Mouse (Mus musculus) C2C12 (cell line): ENCODE measurements around the gene Olfr573-ps1. TPM values are rescaled to one million over a fixed set of nuclear protein-coding genes. Genes with fewer than 3 reads are reported as not detected.

Experiments used
- H3K27me3 ChIP-seq: one replicate; pipeline ENCODE4 v1.6.1; 2011; ENCODE audit not compliant: control insufficient read depth, insufficient read depth, insufficient read length
- H3K36me3 ChIP-seq: one replicate; pipeline ENCODE4 v1.6.1; 2011; ENCODE audit not compliant: control insufficient read depth, insufficient read depth
- H3K4me3 ChIP-seq: one replicate; pipeline ENCODE4 v1.5.1; 2011; ENCODE audit warnings: mild to moderate bottlenecking, control low read depth; ENCODE audit not compliant: poor library complexity, insufficient read depth, severe bottlenecking
- H3K79me2 ChIP-seq: one replicate; pipeline ENCODE4 v1.6.1; 2011; ENCODE audit not compliant: control insufficient read depth, insufficient read depth
- H3K79me3 ChIP-seq: one replicate; pipeline ENCODE4 v1.6.1; 2011; ENCODE audit warnings: low read depth, control low read depth
- H3ac ChIP-seq: one replicate; pipeline ENCODE3; 2011; ENCODE audit warnings: low read depth; ENCODE audit not compliant: control insufficient read depth, insufficient read length
- CEBPB ChIP-seq: IDR thresholded peaks from one replicate; pipeline ENCODE4 v1.6.1; 2011; ENCODE audit warnings: low read depth, mild to moderate bottlenecking, control low read depth, moderate library complexity
- CTCF ChIP-seq: IDR thresholded peaks from one replicate; pipeline ENCODE4 v1.5.1; 2011; ENCODE audit not compliant: control insufficient read depth, insufficient read depth, insufficient read length
- FOSL1 ChIP-seq: IDR thresholded peaks from one replicate; pipeline ENCODE4 v1.8.0; 2011; ENCODE audit warnings: mild to moderate bottlenecking, low read length; ENCODE audit not compliant: poor library complexity, insufficient read depth, severe bottlenecking
- MAX ChIP-seq: IDR thresholded peaks from one replicate; pipeline ENCODE4 v1.6.1; 2011; ENCODE audit warnings: mild to moderate bottlenecking, control low read depth
- MYOD1 ChIP-seq: IDR thresholded peaks from one replicate; pipeline ENCODE4 v1.6.1; 2011; ENCODE audit warnings: low read depth; ENCODE audit not compliant: control insufficient read depth, insufficient read length
- MYOG ChIP-seq: IDR thresholded peaks from one replicate; pipeline ENCODE4 v1.6.1; 2011; ENCODE audit not compliant: control insufficient read depth, insufficient read length; ENCODE audit errors: extremely low read depth
- USF1 ChIP-seq: IDR thresholded peaks from one replicate; pipeline ENCODE4 v1.6.1; 2011; ENCODE audit warnings: low read depth, mild to moderate bottlenecking, control low read depth, moderate library complexity
- long read RNA-seq, 2 experiments: library from polyadenylated mRNA; unstranded; transcript quantifications; one replicate each; pipeline ENCODE4 v2.0.0; 2019 to 2020
- polyA plus RNA-seq: library from polyadenylated mRNA; unstranded; fragments of >200 nt; fragmentation: generic; extraction: Trizol; gene quantifications from one replicate; pipeline ENCODE4 v1.2.1, GENCODE M21; 2012; ENCODE audit warnings: missing spikeins

Gene Olfr573-ps1
- not detected for polyA plus RNA-seq
- long read RNA-seq, experiment 1, result 0 reads
- long read RNA-seq, experiment 2, result 0 reads

DNA sequence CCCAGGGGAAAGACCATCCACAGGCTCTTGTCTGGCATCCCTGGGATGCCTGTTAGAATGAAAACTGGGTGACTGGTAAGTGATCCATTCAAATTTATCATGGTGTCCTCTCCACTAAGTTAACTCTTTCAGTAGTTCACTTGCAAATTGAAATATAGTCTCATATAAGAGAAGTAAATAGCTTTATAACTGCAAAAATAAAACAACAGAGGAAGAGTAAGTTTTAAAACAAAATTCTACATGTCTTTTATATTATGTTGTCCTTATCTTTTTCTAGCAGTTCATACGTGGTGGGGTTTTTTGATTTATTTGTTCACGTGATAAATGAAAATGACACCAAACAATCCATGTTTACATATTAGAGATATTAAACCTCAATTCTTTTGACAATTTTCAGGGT is at the start of gene Olfr573-ps1:
Gene Olfr573-ps1, minus strand, starts transcription at position 101 of the 400 bp plus-strand sequence.
- TF ChIP-seq USF1, result no peak
- no peak for TF ChIP-seq CEBPB
- TF ChIP-seq FOSL1, result no peak
- TF ChIP-seq MAX, result no peak
- TF ChIP-seq MYOD1, result no peak
- TF ChIP-seq MYOG, result no peak
- TF ChIP-seq CTCF, result no peak
- no peaks in the 10 kb centered on the region for H3K27me3 ChIP-seq
- H3K4me3 ChIP-seq, result no peak within 1 kb of the TSS

DNA sequence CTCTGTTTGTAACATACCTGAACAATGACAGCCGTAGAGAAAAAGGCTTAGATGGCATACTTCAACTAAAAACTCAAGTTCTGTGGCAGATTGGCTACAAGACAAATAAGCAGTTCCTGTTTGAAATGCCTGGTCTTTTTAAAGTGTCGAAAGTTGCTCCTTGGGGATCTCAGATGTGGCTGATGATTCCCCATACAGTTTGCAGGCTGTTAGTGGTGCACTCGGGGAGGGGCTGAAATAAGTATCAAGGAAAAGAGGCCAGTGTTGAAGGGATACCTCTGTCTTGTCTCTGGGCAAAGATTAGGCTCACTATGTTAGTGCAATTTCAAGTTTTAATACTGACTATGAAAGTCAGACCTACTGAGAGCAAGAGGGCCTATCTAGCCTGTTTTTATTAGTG is 46.8 kb upstream of the Olfr573-ps1 start, which contains the start of gene Olfr578:
Gene Olfr578, minus strand, starts transcription at position 101 of the 400 bp plus-strand sequence.
- Histone ChIP-seq H3ac (no peak within 1 kb of the TSS), H3K36me3 (no peaks in the 10 kb centered on the region), H3K79me2 (no peaks in the 10 kb centered on the region), H3K27me3 (no peaks in the 10 kb centered on the region), H3K79me3 (no peaks in the 10 kb centered on the region), H3K4me3 (no peak within 1 kb of the TSS)
- TF ChIP-seq MYOD1 (no peak), CTCF (no peak), USF1 (no peak), MYOG (no peak), MAX (no peak), CEBPB (no peak), FOSL1 (no peak)

More for the DNA sequence above, at the start of gene Olfr573-ps1:
- Histone ChIP-seq H3K79me3 (no peaks in the 10 kb centered on the region), H3K79me2 (no peaks in the 10 kb centered on the region), H3ac (no peak within 1 kb of the TSS), H3K36me3 (no peaks in the 10 kb centered on the region)

DNA sequence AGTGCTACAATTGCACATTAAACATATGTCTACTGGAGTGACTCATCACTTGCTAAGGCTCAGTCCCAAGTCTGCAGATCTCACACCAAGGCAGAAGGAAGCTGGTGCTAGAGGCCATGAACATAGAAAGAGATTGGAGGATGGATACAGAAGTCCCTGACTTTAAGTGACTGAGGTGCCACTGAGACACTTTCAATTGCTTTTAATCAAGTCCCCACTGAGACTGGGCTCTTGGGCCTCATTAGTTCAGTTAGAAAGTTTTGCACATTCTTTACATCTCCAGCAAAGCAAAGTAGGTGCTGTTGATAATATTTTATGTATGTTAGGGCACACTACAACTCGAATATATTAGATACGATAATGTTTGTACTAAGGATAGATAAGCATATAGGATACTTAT is 33.5 kb upstream of the Olfr573-ps1 start, which contains the start of gene Olfr577:
Gene Olfr577, minus strand, starts transcription at position 101 of the 400 bp plus-strand sequence.
- Histone ChIP-seq H3K79me2 (no peaks in the 10 kb centered on the region), H3ac (no peak within 1 kb of the TSS), H3K79me3 (no peaks in the 10 kb centered on the region), H3K36me3 (no peaks in the 10 kb centered on the region), H3K4me3 (no peak within 1 kb of the TSS), H3K27me3 (no peaks in the 10 kb centered on the region)
- TF ChIP-seq MAX (no peak), USF1 (no peak), CEBPB (no peak), FOSL1 (no peak), MYOD1 (no peak), MYOG (no peak), CTCF (no peak)

DNA sequence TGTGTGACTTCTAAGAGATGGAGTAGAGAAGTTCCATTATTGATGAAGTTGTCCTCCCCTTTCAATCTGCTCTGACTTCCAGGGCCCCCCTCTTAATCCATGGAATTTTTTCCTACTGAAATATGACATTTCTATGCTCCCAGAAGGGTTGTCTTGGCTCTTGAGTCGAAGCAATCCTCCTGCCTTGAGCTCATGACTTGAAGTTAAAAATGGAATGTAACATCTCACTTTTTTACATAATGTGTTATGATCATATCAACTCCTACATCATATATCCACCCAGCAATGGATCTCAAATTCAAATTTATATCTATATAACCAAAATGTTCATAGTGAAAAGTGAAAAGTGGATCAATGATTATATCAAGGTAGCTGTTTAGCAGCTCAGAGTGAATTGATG is 32.0 kb upstream of the Olfr573-ps1 start:
- H3K4me3 ChIP-seq, result no peak overlapping the region
- no peak overlapping the region for H3ac ChIP-seq
- TF ChIP-seq MYOD1 (no peak), MYOG (no peak), MAX (no peak), CEBPB (no peak), USF1 (no peak), CTCF (no peak), FOSL1 (no peak)

DNA sequence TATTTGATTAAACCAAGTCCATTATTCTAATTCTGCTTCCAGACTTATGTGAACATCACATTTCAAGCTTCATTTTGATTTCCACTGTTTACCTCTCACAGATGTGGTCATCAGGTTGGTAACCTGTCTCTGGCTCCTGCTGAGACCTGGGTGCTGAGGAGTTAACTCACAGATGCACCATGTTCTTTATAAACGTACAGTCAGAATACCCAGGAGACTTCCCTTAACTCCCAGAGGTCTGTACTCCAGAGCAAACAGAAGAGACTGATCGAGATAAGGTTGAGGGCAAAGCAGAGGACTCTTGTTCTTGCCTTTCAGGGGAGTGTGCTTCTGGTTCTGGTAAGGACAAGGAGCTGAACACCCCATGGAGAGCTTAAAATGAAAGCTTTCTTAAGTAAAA is 20.0 kb upstream of the Olfr573-ps1 start, which contains the start of gene Olfr576:
Gene Olfr576, plus strand, starts transcription at position 301 of the 400 bp plus-strand sequence.
- Histone ChIP-seq H3ac (no peak within 1 kb of the TSS), H3K27me3 (no peaks in the 10 kb centered on the region), H3K79me2 (no peaks in the 10 kb centered on the region), H3K4me3 (no peak within 1 kb of the TSS), H3K36me3 (no peaks in the 10 kb centered on the region), H3K79me3 (no peaks in the 10 kb centered on the region)
- TF ChIP-seq MAX, result no peak
- TF ChIP-seq CTCF, result no peak
- no peak for TF ChIP-seq MYOD1
- TF ChIP-seq MYOG, result no peak
- no peak for TF ChIP-seq FOSL1
- no peak for TF ChIP-seq CEBPB
- no peak for TF ChIP-seq USF1

More for the DNA sequence above, 32.0 kb upstream of the Olfr573-ps1 start:
- Histone ChIP-seq H3K27me3 (no peaks in the 10 kb centered on the region), H3K79me2 (no peaks in the 10 kb centered on the region), H3K79me3 (no peaks in the 10 kb centered on the region), H3K36me3 (no peaks in the 10 kb centered on the region)

DNA sequence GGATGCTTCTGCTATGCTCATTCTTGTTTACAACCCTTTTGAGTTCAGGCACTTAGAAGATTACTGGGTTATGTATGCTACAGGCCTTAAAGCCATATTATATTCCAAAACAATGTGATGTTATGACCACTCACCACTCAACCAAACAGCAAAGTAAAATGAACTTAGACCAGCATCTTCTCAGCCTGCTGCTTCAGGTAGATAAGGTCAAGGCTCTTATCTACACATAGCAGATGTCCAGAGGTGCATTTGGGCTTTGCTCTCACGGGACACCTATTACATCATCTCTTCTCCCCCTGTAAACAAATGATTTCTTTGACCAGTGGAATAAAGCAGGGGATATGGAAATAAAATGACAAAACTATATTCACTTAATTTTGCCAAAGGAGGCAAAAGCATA is 16.2 kb upstream of the Olfr573-ps1 start, which contains the start of gene Olfr575:
Gene Olfr575, minus strand, starts transcription at position 183 of the 400 bp plus-strand sequence.
- no peak for TF ChIP-seq USF1
- no peak for TF ChIP-seq MAX
- no peak for TF ChIP-seq FOSL1
- no peak for TF ChIP-seq MYOD1
- no peak for TF ChIP-seq CEBPB
- TF ChIP-seq MYOG, result no peak
- TF ChIP-seq CTCF, result no peak
- H3K36me3 ChIP-seq, result no peaks in the 10 kb centered on the region
- H3K4me3 ChIP-seq, result no peak within 1 kb of the TSS
- no peaks in the 10 kb centered on the region for H3K79me2 ChIP-seq
- no peaks in the 10 kb centered on the region for H3K27me3 ChIP-seq
- no peak within 1 kb of the TSS for H3ac ChIP-seq
- H3K79me3 ChIP-seq, result no peaks in the 10 kb centered on the region
